Mouse (Mus musculus): Measurements from ENCODE around the gene Keap1.

DNA sequence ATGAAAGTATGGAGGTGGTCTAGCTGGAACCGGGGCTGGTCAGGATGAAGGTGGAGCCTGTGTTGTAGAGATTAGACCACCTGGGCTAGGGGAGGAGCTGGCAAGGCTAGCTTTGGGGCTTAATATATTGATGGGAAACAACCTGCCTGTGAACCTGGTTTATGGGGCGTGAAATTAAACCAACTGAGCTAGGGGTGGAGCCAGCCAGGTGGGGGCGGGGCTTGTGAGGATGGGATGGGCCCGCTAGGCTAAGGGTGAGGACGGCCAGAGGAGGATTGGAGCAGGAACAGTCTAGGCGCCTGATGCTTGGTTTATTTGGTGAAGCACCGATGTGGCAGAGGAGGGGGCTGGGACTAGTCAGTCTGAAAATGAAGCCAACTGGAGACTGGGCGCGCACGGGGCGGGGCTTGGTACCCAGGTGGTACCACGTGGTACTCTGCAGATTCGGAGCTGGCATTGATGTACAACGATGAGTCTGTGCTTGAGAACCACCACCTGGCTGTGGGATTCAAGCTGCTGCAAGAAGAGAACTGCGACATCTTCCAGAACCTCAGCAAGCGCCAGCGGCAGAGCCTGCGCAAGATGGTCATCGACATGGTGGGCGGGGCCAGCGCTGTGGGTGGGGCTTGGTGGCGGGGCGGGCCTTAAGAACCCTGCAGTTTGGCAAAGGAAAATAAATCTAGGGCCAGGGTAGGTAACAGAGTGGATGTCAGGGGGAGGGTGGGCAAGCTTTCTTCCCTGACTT lies 34.5 kb downstream of the Keap1 start:
- TF ChIP-seq CTCF (IDR thresholded peaks at IDR 0.05; ENCODE audit: low read depth) (no peak), EP300 (IDR thresholded peaks at IDR 0.05; ENCODE audit: low read depth) (no peak)
